ENCODE assay signal across 8 mouse cellular contexts in genomic region chr7:102223883-102224738, GRCm38 (mm10). TPM values are rescaled to one million over a fixed set of nuclear protein-coding genes. Genes with fewer than 3 reads are reported as not detected.
DNase-seq lines count a peak whose midpoint lies in the region; ATAC-seq and TF ChIP-seq lines count a peak whose summit lies in the region.
"Had no signal": no experiment of that assay in that cellular context is flagged by ENCODE, and none has a peak within 500 bp of the region (broad histone marks: within the 10 kb centered on the region; RNA-seq: fewer than 3 reads in every experiment).

No protein-coding gene starts in this region.

- no peaks in the 10 kb centered on the region for H3K27me3 ChIP-seq in kidney, embryonic 16.5 days (ENCODE audit: insufficient read depth, low read length)
- no peaks in the 10 kb centered on the region for H3K27me3 ChIP-seq in embryonic facial prominence, embryonic 15.5 days
- H3K27me3 ChIP-seq in lung, postnatal 0 days (replicated peaks; ENCODE audit: insufficient read depth, low read length): no peaks in the 10 kb centered on the region
- H3K27me3 ChIP-seq: midbrain, embryonic 12.5 days had no signal

- no peaks in the 10 kb centered on the region for H3K4me1 ChIP-seq in kidney, embryonic 16.5 days (ENCODE audit: insufficient read depth, low read length)
- H3K4me1 ChIP-seq in embryonic facial prominence, embryonic 15.5 days: peaks cover 5% of the 10 kb centered on the region; the same call in 1 of the 2 replicates
- H3K4me1 ChIP-seq in lung, postnatal 0 days (ENCODE audit: insufficient read depth, low read depth, low read length): peaks cover 9% of the 10 kb centered on the region; the same call in 1 of the 2 replicates

- H3K36me3 ChIP-seq in kidney, embryonic 16.5 days (ENCODE audit: insufficient read depth, low read length): 0 out of 2 replicates have a peak, but pooled peaks cover 6% of the 10 kb centered on the region
- peaks cover 14% of the 10 kb centered on the region for H3K36me3 ChIP-seq in embryonic facial prominence, embryonic 15.5 days
- H3K36me3 ChIP-seq in lung, postnatal 0 days (ENCODE audit: insufficient read depth, low read length): no peaks in the 10 kb centered on the region
- H3K36me3 ChIP-seq: midbrain, embryonic 12.5 days had no signal

- H3K9me3 ChIP-seq in kidney, embryonic 16.5 days (ENCODE audit: low read length): no peaks in the 10 kb centered on the region
- no peaks in the 10 kb centered on the region for H3K9me3 ChIP-seq in embryonic facial prominence, embryonic 15.5 days (replicated peaks)
- H3K9me3 ChIP-seq in lung, postnatal 0 days (ENCODE audit: low read length): no peaks in the 10 kb centered on the region
- H3K9me3 ChIP-seq: midbrain, embryonic 12.5 days had no signal

- no peak overlapping the region for H3K4me3 ChIP-seq in kidney, embryonic 16.5 days (ENCODE audit: low read length)
- peak overlapping the region; percentile 65 for H3K4me3 ChIP-seq in embryonic facial prominence, embryonic 15.5 days (replicated peaks)
- H3K4me3 ChIP-seq in lung, postnatal 0 days (ENCODE audit: low read depth, low read length): no peak overlapping the region

- no peak for TF ChIP-seq CTCF in lung, postnatal 0 days (IDR thresholded peaks at IDR 0.05)

- H3K27ac ChIP-seq in kidney, embryonic 16.5 days (ENCODE audit: low read length): no peak overlapping the region
- H3K27ac ChIP-seq in embryonic facial prominence, embryonic 15.5 days (replicated peaks): 0 out of 2 replicates have a peak overlapping the region, but pooled peaks have one; percentile 19
- peak overlapping the region; percentile 63 for H3K27ac ChIP-seq in lung, postnatal 0 days (ENCODE audit: low read length)
- H3K27ac ChIP-seq: midbrain, embryonic 12.5 days had no signal

- 76% methylated on average over 5 of the region's 5 CpGs for WGBS in kidney, embryonic 16.5 days
- WGBS in embryonic facial prominence, embryonic 15.5 days: 80% methylated on average over 5 of the region's 5 CpGs
- WGBS in lung, postnatal 0 days: 63% methylated on average over 5 of the region's 5 CpGs

- peak; percentile 43; the same call in 1 of the 2 replicates for TF ChIP-seq EP300 in lung, postnatal 0 days (IDR thresholded peaks at IDR 0.05)

- H3K9ac ChIP-seq in kidney, embryonic 16.5 days (replicated peaks; ENCODE audit: low read length): 0 out of 2 replicates have a peak overlapping the region, but pooled peaks have one; percentile 31
- H3K9ac ChIP-seq in embryonic facial prominence, embryonic 15.5 days: no peak overlapping the region
- no peak overlapping the region for H3K9ac ChIP-seq in lung, postnatal 0 days (replicated peaks; ENCODE audit: low read depth)

- no peak overlapping the region for H3K4me2 ChIP-seq in kidney, embryonic 16.5 days (replicated peaks; ENCODE audit: low read depth, low read length)
- H3K4me2 ChIP-seq in embryonic facial prominence, embryonic 15.5 days (replicated peaks): peak overlapping the region; percentile 72; the same call in 1 of the 2 replicates
- H3K4me2 ChIP-seq in lung, postnatal 0 days (replicated peaks; ENCODE audit: low read depth, low read length): no peak overlapping the region

- ATAC-seq in kidney, embryonic 16.5 days (ENCODE audit: low FRiP score, low TSS enrichment): no peak
- no peak for ATAC-seq in embryonic facial prominence, embryonic 15.5 days (ENCODE audit: insufficient number of reproducible peaks, low FRiP score, low TSS enrichment, low read depth)
- peak; percentile 70 for ATAC-seq in lung, postnatal 0 days

- DNase-seq in kidney, adult 11 months: no peak
- DNase-seq in adrenal gland, adult 2 months: peak; percentile 75
- DNase-seq in lung, postnatal 0 days (ENCODE audit: low spot score): peak; percentile 87
- no peak for DNase-seq in layer of hippocampus, postnatal 10 days (ENCODE audit: low spot score in 2 of 2)
- no peak for DNase-seq in Muller cell, postnatal 12 days (ENCODE audit: inconsistent ontology term)

RNA-seq across cellular contexts. Expression of gene Pgap2, which starts 14.1 kb away (rescaled TPM):
- polyA plus RNA-seq in kidney, embryonic 16.5 days (2015; fragmentation: Nextera tagmentation; extraction: Ambion mirVana): 82.9 and 84.7 TPM in 2 replicates
- total RNA-seq in adrenal gland, adult 2 months (2021): 10 to 100 TPM; 62.6 to 96.0 TPM
- 320 and 360 TPM in 2 replicates for polyA plus RNA-seq in adrenal gland, adult 2 months (2012; rRNA removed)
- polyA plus RNA-seq in embryonic facial prominence, embryonic 15.5 days (2015; fragmentation: Nextera tagmentation; extraction: Ambion mirVana): 94.2 and 94.5 TPM in 2 replicates
- 109 and 137 TPM in 2 replicates for polyA plus RNA-seq in lung, postnatal 0 days (2015; fragmentation: Nextera tagmentation; extraction: Ambion mirVana)
- total RNA-seq in layer of hippocampus, postnatal 10 days (2021): 10 to 100 TPM; 29.9 to 34.3 TPM

RNA-seq across cellular contexts. Expression of gene Nup98, which starts 14.1 kb away (rescaled TPM):
- polyA plus RNA-seq in kidney, embryonic 16.5 days (2015; fragmentation: Nextera tagmentation; extraction: Ambion mirVana): 36.4 and 39.6 TPM in 2 replicates
- 10 to 100 TPM; 47.8 to 84.4 TPM for total RNA-seq in adrenal gland, adult 2 months (2021)
- 10.1 and 13.5 TPM in 2 replicates for polyA plus RNA-seq in adrenal gland, adult 2 months (2012; rRNA removed)
- 29.4 and 31.8 TPM in 2 replicates for polyA plus RNA-seq in embryonic facial prominence, embryonic 15.5 days (2015; fragmentation: Nextera tagmentation; extraction: Ambion mirVana)
- 15.5 and 17.0 TPM in 2 replicates for polyA plus RNA-seq in lung, postnatal 0 days (2015; fragmentation: Nextera tagmentation; extraction: Ambion mirVana)
- total RNA-seq in layer of hippocampus, postnatal 10 days (2021): 10 to 100 TPM; 33.3 to 34.0 TPM

RNA-seq across cellular contexts. Expression of gene Rhog, which starts 31.7 kb away (rescaled TPM):
- 61.2 and 64.9 TPM in 2 replicates for polyA plus RNA-seq in kidney, embryonic 16.5 days (2015; fragmentation: Nextera tagmentation; extraction: Ambion mirVana)
- total RNA-seq in adrenal gland, adult 2 months (2021): 10 to 100 TPM; 48.0 to 62.7 TPM
- 60.0 and 69.0 TPM in 2 replicates for polyA plus RNA-seq in adrenal gland, adult 2 months (2012; rRNA removed)
- polyA plus RNA-seq in embryonic facial prominence, embryonic 15.5 days (2015; fragmentation: Nextera tagmentation; extraction: Ambion mirVana): 69.9 and 70.3 TPM in 2 replicates
- 133 and 141 TPM in 2 replicates for polyA plus RNA-seq in lung, postnatal 0 days (2015; fragmentation: Nextera tagmentation; extraction: Ambion mirVana)
- total RNA-seq in layer of hippocampus, postnatal 10 days (2021): 10 to 100 TPM; 15.8 to 16.3 TPM

RNA-seq across cellular contexts. Expression of gene Stim1, which starts 43.5 kb away (rescaled TPM):
- 14.8 and 17.0 TPM in 2 replicates for polyA plus RNA-seq in kidney, embryonic 16.5 days (2015; fragmentation: Nextera tagmentation; extraction: Ambion mirVana)
- 10 to 100 TPM; 68.2 to 74.8 TPM for total RNA-seq in adrenal gland, adult 2 months (2021)
- 68.4 and 77.7 TPM in 2 replicates for polyA plus RNA-seq in adrenal gland, adult 2 months (2012; rRNA removed)
- polyA plus RNA-seq in embryonic facial prominence, embryonic 15.5 days (2015; fragmentation: Nextera tagmentation; extraction: Ambion mirVana): 39.9 and 42.1 TPM in 2 replicates
- polyA plus RNA-seq in lung, postnatal 0 days (2015; fragmentation: Nextera tagmentation; extraction: Ambion mirVana): 18.6 and 19.1 TPM in 2 replicates
- total RNA-seq in layer of hippocampus, postnatal 10 days (2021): 10 to 100 TPM; 56.7 to 66.1 TPM

Comparison
In these comparisons a context has a peak if more than half of its experiments do, and no peak if none do; other contexts are left out.
1. DNase-seq: peak in adrenal gland, adult 2 months (single experiment) and lung, postnatal 0 days (single experiment); none in kidney, adult 11 months (single experiment), layer of hippocampus, postnatal 10 days (0 of 2) and Muller cell, postnatal 12 days (single experiment).